Mouse (Mus musculus) midbrain, postnatal 0 days (tissue): ENCODE measurements around the gene Pax8. TPM values are rescaled to one million over a fixed set of nuclear protein-coding genes. Genes with fewer than 3 reads are reported as not detected.

Source experiments
- ATAC-seq: fragments of 200-750 bp; cut with Nextera tagmentation; 2 replicates; pipeline ENCODE4 v1.8.0; 2017; ENCODE audit warnings: moderate number of reproducible peaks, mild to moderate bottlenecking, moderate TSS enrichment, moderate library complexity; ENCODE audit not compliant: low FRiP score
- DNase-seq: peaks from one replicate; pipeline ENCODE4 v3.0.0-alpha.2; 2015; ENCODE audit warnings: low spot score
- H3K27ac ChIP-seq: fragments of 300-500 bp; sonication (generic); 2 replicates; pipeline ENCODE4 v1.5.1; 2014; ENCODE audit warnings: low read depth, mild to moderate bottlenecking, low read length, mixed read lengths
- H3K27me3 ChIP-seq: fragments of 300-500 bp; sonication (generic); 2 replicates; pipeline ENCODE4 v1.6.1; 2014; ENCODE audit warnings: low read length, control low read depth, mixed read lengths; ENCODE audit not compliant: insufficient read depth
- H3K36me3 ChIP-seq: fragments of 300-500 bp; sonication (generic); 2 replicates; pipeline ENCODE4 v1.6.1; 2014; ENCODE audit warnings: low read length, control low read depth, mixed read lengths; ENCODE audit not compliant: insufficient read depth
- H3K4me1 ChIP-seq: fragments of 300-500 bp; sonication (generic); 2 replicates; pipeline ENCODE4 v1.6.1; 2014; ENCODE audit warnings: mild to moderate bottlenecking, control low read depth, antibody characterized with exemption, low read length, mixed read lengths; ENCODE audit not compliant: insufficient read depth
- H3K4me2 ChIP-seq: fragments of 300-500 bp; sonication (generic); 2 replicates; pipeline ENCODE4 v1.6.1; 2014; ENCODE audit warnings: low read depth, mild to moderate bottlenecking, low read length, mixed read lengths; ENCODE audit not compliant: poor library complexity, severe bottlenecking
- H3K4me3 ChIP-seq: fragments of 300-500 bp; sonication (generic); 2 replicates; pipeline ENCODE4 v1.5.1; 2014; ENCODE audit warnings: low read depth, mild to moderate bottlenecking, low read length, moderate library complexity
- H3K9ac ChIP-seq: fragments of 300-500 bp; sonication (generic); replicated peaks from 2 replicates; pipeline ENCODE4 v1.6.1; 2014; ENCODE audit warnings: mild to moderate bottlenecking, low read length, moderate library complexity, mixed read lengths; ENCODE audit not compliant: poor library complexity, severe bottlenecking
- H3K9me3 ChIP-seq: fragments of 300-500 bp; sonication (generic); 2 replicates; pipeline ENCODE4 v1.6.1; 2016; ENCODE audit warnings: low read length, control low read depth
- CTCF ChIP-seq: IDR thresholded peaks from 2 replicates; pipeline ENCODE4 v1.5.1; 2016; ENCODE audit warnings: antibody characterized with exemption, mild to moderate bottlenecking
- WGBS: fragments of 180-500 bp; shearing (Covaris S2); extraction: QIAGEN DNeasy Blood & Tissue Kit; methylation state at CpG from one replicate; pipeline ENCODE4 v1.1.7; 2014; 5-methylcytosine and 5-hydroxymethylcytosine counted together
- polyA plus RNA-seq: library from polyadenylated mRNA; unstranded; fragments of >200 nt; fragmentation: Nextera tagmentation; extraction: Ambion mirVana; gene quantifications from 2 replicates; pipeline ENCODE4 v1.2.1, GENCODE M21; 2015
- total RNA-seq: library from RNA; depleted of rRNA; stranded (reverse); fragments of >200 nt; gene quantifications from 2 replicates; pipeline ENCODE4 v1.2.3, GENCODE M21; 2014

Gene Pax8
- total and polyA plus RNA-seq, 2 experiments from 2014 or later, result 4.0 to 13.3 TPM

DNA sequence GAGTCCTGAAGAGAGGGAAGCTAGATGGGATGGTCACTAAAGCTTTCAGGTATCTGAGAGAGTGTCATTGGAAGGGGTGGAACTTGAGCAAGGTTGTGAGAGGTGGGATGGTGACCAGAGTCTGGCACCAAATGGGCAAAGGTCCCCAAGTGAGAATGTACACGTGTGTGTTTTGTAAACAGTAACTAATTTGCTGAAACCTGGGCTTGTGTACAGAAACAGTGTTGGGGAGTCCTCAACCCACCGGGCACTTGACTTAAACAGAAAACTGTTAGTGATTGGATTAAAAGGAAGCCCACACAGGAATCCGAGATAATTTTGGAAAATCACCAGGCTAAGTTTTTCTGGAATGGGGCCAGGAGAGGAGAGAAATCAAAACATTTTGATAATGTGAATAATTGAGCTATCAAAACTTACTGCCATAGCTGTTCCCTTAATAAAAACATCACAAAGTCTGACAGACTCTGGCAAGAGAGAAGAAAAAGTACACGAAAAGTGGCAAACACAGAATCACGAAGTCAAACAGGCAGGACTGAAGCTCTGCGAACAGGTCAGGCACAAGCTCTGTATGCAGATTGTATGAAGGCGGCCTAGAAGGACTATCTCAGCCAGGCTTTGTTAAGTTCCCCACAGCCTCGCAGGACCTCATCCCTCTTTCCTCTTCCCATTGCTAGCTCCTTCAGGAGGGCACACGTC lies 15.1 kb downstream of the Pax8 start:
- TF ChIP-seq CTCF, result no peak
- no peak overlapping the region for H3K27ac ChIP-seq

DNA sequence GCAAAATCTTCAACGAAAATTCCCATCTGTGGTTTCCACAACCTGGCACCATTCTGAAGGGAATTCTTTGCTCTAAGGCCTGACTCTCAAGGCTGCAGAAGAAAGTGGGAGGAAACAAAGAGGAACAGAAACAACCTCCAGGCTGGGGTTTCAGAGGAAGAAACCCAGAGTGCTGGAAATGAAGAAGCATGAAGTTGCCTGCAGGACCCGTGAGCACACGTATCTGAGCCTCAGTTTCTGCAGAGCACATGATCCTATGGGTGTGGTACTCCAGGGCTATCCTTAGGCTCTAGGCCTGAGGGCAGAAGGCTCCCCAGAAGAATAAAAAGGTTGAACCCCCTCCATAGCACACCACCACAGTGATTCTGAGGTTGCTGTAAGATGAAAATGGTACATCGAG lies 18.6 kb downstream of the Pax8 start:
- Histone ChIP-seq H3K4me2 (no peak overlapping the region), H3K36me3 (no peaks in the 10 kb centered on the region), H3K27ac (no peak overlapping the region), H3K4me3 (no peak overlapping the region), H3K9ac (no peak overlapping the region), H3K27me3 (no peaks in the 10 kb centered on the region), H3K9me3 (no peaks in the 10 kb centered on the region), H3K4me1 (no peaks in the 10 kb centered on the region)
- DNase-seq, result no peak
- ATAC-seq, result no peak
- 86% methylated on average over 4 of the region's 4 CpGs for WGBS
- no peak for TF ChIP-seq CTCF

More for the DNA sequence above, 15.1 kb downstream of the Pax8 start:
- no peak for DNase-seq
- no peaks in the 10 kb centered on the region for H3K4me1 ChIP-seq
- H3K9me3 ChIP-seq, result no peaks in the 10 kb centered on the region
- no peak overlapping the region for H3K4me3 ChIP-seq
- no peak overlapping the region for H3K9ac ChIP-seq
- H3K4me2 ChIP-seq, result no peak overlapping the region
- H3K36me3 ChIP-seq, result no peaks in the 10 kb centered on the region
- 51% methylated on average over 9 of the region's 9 CpGs for WGBS
- no peak for ATAC-seq
- no peaks in the 10 kb centered on the region for H3K27me3 ChIP-seq

DNA sequence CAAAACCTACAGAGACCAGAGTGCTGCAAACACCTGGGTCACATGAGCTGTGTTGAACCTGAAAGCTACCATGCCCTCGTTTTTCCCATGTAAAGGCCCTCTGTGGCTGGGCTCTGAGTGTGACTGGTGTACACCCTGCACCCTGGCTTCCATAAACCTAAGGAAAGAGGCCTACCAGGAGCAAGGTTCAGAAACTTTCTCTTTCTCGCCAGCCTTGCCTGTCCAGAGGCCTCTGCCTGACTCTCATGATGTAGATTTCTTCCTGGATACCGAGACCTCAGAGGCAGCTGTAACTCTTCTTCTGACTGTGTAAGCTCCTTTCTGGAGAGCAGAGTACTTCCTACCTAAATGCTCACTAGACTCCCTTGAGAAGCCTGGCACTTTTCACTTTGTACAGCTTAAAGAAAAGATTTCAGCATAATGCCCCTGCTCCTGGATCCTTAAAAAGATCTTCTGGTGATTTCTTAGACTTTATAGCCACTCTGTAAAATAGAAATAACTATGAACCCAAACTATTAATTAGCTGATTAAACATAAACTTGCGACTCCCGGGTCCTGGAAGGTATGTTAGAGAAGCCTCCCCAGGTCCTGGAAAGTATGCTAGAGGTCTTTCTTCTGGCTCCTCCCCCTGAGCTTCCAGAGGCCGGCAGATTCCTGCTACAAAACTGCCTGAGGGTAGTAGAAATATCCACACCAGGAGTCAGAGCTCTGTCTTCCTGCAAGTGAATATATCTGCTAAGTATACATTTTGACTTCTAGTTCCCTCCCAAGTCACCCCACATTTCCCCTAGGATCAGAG lies 20.1 kb downstream of the Pax8 start:
- 43% methylated on average over 6 of the region's 6 CpGs for WGBS
- no peak overlapping the region for H3K4me2 ChIP-seq
- no peaks in the 10 kb centered on the region for H3K36me3 ChIP-seq
- H3K27me3 ChIP-seq, result no peaks in the 10 kb centered on the region
- H3K9ac ChIP-seq, result no peak overlapping the region
- H3K27ac ChIP-seq, result no peak overlapping the region
- no peak overlapping the region for H3K4me3 ChIP-seq
- DNase-seq, result no peak
- TF ChIP-seq CTCF, result no peak
- no peaks in the 10 kb centered on the region for H3K9me3 ChIP-seq
- H3K4me1 ChIP-seq, result no peaks in the 10 kb centered on the region
- no peak for ATAC-seq

DNA sequence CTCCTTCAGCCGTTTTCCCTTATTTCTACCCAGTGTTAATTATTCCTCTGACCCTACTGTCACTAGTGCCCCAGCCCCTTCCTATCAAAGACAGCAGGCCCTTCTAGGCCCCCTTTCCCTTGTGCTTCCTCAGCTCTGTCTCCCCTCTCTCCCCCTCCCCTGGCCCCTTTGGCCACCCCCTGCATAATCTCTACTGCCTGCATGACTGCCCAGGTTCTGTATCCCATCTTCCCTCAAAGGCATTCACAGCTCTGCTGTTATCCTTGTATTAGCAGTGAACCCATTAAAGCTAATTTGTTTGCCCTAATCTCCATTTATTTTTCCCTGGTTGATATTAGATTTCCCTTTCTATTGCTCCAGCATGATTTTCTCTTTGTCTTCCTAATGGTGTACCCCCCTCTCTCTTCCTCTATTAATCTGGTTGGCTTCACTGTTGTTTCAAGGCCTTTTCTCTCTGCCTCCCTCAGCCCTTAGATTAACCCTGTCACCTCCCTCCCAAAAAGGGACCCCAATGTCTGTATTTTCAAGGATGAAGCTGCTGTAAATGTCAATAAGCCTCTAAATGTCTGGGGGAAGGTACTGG lies 20.9 kb downstream of the Pax8 start:
- H3K36me3 ChIP-seq, result no peaks in the 10 kb centered on the region

DNA sequence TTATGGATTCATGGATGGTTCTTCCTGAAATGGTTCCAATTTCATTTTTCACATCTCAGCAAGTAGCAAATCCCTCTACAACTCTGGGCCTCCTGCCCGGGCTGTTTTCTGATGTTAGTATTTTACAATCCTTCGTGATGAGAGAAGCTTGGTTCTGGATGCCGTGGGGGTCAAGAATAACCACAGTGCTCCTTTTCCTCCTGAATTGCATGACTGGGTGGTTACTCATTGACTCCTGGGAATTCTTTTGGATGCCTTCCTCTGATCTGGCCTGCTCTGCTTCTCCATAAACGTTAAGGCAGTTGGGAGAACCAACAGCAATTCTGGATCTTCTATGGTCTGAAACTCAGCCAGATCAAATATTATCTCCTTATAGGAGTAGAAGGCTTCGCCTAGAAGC lies 22.2 kb downstream of the Pax8 start:
- Histone ChIP-seq H3K4me2 (no peak overlapping the region), H3K4me3 (no peak overlapping the region), H3K27me3 (no peaks in the 10 kb centered on the region), H3K27ac (no peak overlapping the region), H3K9ac (no peak overlapping the region), H3K36me3 (no peaks in the 10 kb centered on the region), H3K4me1 (no peaks in the 10 kb centered on the region), H3K9me3 (no peaks in the 10 kb centered on the region)
- no peak for DNase-seq
- ATAC-seq, result no peak
- WGBS, result 83% methylated on average over 5 of the region's 5 CpGs
- no peak for TF ChIP-seq CTCF

More for the DNA sequence above, 20.9 kb downstream of the Pax8 start:
- Histone ChIP-seq H3K4me1 (no peaks in the 10 kb centered on the region), H3K9me3 (no peaks in the 10 kb centered on the region), H3K4me2 (no peak overlapping the region), H3K27me3 (no peaks in the 10 kb centered on the region), H3K27ac (no peak overlapping the region), H3K9ac (no peak overlapping the region), H3K4me3 (no peak overlapping the region)
- ATAC-seq, result no peak
- no peak for DNase-seq
- WGBS, result 21% methylated on average over 1 of the region's 1 CpGs
- no peak for TF ChIP-seq CTCF

DNA sequence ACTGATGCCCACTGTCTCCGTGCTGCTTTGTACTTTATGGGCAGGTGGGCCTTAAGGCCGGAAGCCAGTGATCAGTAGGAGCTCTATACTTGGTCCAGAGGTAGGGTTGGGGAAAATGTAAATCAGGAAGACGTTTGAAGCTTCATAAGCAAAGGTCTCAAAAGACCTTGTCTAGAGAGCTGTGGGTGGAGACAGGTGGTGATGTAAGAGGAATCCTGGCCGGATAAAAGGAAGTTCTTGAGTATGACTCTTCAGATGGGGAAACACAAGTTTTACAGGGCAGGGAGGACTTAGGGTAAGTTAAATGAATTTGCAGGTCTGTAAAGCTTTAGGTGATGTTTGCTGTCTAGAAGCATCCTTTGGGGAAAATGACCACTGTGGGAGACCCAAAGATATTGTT lies 26.3 kb downstream of the Pax8 start:
- no peak overlapping the region for H3K27ac ChIP-seq
- no peak for TF ChIP-seq CTCF
- H3K36me3 ChIP-seq, result no peaks in the 10 kb centered on the region
- no peaks in the 10 kb centered on the region for H3K4me1 ChIP-seq
- no peak overlapping the region for H3K4me2 ChIP-seq
- DNase-seq (no peak), ATAC-seq (no peak)
- no peak overlapping the region for H3K9ac ChIP-seq
- no peaks in the 10 kb centered on the region for H3K9me3 ChIP-seq
- H3K4me3 ChIP-seq, result no peak overlapping the region
- H3K27me3 ChIP-seq, result no peaks in the 10 kb centered on the region
- WGBS, result 83% methylated on average over 4 of the region's 4 CpGs
